Mouse (Mus musculus) left cerebral cortex, adult 2 months (tissue): ENCODE data around the gene Cadps. TPM values are rescaled to one million over a fixed set of nuclear protein-coding genes. Genes with fewer than 3 reads are reported as not detected.

Source experiments
- DNase-seq, 2 experiments: peaks; one replicate each; pipeline ENCODE4 v3.0.0; 2021 to 2022; ENCODE audit warnings: low spot score in 2 of 2, mixed read lengths in 1 of 2; ENCODE audit errors: extremely low spot score in 1 of 2
- H3K27ac ChIP-seq: fragments of 200-600 bp; 2 replicates; pipeline ENCODE4 v1.8.1; 2022
- H3K4me3 ChIP-seq: fragments of 200-600 bp; 2 replicates; pipeline ENCODE4 v1.8.1; 2022
- CTCF ChIP-seq: fragments of 200-600 bp; IDR thresholded peaks from 2 replicates; pipeline ENCODE4 v1.8.1; 2022; ENCODE audit warnings: antibody characterized with exemption, mild to moderate bottlenecking, moderate library complexity
- intact Hi-C: fragments of 180-260 bp; cut with DNase I; formaldehyde crosslinking; loops from one replicate; pipeline ENCODE4 v1.15.1; 2025
- total RNA-seq, 2 experiments: library from RNA; stranded (reverse); gene quantifications; 2 replicates each; pipeline ENCODE4 v1.2.3; 2021

Cadps gene
- total RNA-seq, 2 experiments from 2014 or later = 242 to 245 TPM

DNA sequence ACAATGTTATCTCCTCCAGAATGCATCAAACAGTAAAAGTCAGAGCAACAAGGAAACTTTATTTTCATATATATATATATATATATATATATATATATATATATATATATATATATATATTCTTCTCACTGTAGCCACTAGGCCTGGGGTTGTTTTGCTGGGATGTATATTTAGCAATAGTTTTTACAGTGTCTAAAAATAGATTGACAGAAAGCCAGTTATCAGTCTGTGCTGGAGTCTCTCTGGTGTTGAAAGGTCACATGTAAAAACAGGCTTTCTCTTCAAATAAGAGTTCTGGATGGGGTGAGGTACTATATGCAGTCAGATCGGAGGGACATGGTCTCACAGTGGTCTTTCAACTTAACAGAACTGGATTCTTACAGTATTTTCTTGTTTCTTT, 2.7 kb downstream of the Cadps start:
- no peak overlapping the region for H3K27ac ChIP-seq
- no peak for DNase-seq
- intact Hi-C loops = loop anchor here (5.0 kb wide), 7 partner anchors 138 to 377 kb away; no protein-coding TSS in a partner anchor
- no peak for TF ChIP-seq CTCF
- H3K4me3 ChIP-seq = peak overlapping the region; percentile 89

DNA sequence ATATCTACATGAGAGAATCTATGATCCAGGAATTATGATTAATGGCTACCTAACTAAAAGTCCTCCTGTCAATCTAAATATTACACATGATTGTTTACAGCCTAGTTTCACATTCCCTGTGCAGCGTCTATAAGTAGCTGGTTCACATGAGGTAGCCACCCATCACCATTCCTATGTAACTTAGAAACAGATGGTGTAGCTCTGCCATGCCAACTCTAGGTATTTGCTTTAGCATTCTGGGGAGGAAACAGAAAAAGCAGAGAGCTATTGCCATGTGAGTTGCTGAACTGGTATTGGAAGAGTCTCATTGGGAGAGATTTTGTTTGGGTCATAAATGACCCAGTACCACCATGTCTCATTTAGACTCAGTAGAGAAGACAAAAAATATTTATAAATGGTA, 4.4 kb downstream of the Cadps start:
- TF ChIP-seq CTCF = no peak
- no peak for DNase-seq
- Histone ChIP-seq H3K4me3 (no peak overlapping the region), H3K27ac (no peak overlapping the region)
- intact Hi-C loops = no loop called here

DNA sequence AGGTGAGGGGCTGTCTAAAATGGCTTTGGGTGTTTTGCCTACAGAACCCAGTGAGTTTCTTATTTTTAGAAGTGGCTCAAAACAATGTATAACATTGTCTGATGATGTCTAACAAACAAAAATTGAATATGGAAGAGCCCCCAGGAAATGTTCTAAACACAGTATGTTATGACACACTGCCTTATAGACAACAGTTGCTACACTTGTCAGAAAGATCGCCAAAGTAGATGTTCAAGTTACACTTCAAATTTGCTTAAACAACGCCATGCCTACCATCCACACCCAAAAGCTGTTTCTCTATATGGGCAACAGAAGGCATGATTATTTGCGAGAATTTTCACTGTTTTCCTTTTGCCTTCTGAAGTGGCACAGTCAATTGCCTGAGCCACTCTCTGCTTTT, 10.8 kb downstream of the Cadps start:
- intact Hi-C loops = no loop called here
- no peak for TF ChIP-seq CTCF
- H3K27ac ChIP-seq = no peak overlapping the region

DNA sequence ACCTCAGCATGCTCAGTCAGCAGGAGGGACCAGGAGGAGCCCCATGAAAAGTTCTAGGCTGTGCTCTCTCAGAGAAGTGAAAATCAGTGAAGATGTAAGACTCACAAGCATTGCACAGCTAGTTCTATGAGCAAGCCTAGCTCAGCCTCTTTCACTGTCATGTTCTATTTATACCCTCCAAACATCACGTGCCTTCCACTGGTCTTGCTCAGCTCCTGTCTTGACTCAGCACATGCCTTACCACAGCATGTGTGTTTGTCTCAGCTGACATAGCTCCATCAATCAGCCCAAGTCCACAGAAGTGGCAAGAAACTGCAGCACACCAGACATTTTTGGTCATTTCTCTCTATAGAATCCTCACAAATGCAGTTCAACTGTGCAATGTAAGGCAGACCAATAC, 19.9 kb downstream of the Cadps start:
- H3K27ac ChIP-seq = no peak overlapping the region
- no peak for TF ChIP-seq CTCF
- no peak overlapping the region for H3K4me3 ChIP-seq
- no peak for DNase-seq
- intact Hi-C loops = no loop called here

More for the DNA sequence above, 10.8 kb downstream of the Cadps start:
- H3K4me3 ChIP-seq = no peak overlapping the region
- DNase-seq = no peak

DNA sequence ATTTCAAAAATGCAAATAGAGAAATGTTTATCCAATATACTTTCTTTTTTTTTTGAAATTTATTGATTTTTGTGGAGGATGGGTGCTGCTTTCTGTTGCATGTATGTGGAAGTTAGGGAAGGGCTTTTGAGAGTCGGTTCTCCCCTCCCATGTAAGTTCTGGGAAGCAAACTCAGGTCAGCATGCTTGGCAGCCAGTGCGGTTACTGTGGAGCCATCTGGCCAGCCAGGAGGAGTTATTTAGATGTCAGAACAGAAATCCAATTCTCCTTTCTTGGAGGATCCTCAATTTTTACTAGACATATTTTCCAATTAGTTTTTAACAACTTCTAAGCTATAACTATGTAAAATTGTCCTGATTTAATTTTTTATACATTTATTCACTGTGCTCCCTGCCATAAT, 21.8 kb downstream of the Cadps start:
- Histone ChIP-seq H3K4me3 (no peak overlapping the region), H3K27ac (no peak overlapping the region)
- intact Hi-C loops = no loop called here
- TF ChIP-seq CTCF = no peak
- no peak for DNase-seq

DNA sequence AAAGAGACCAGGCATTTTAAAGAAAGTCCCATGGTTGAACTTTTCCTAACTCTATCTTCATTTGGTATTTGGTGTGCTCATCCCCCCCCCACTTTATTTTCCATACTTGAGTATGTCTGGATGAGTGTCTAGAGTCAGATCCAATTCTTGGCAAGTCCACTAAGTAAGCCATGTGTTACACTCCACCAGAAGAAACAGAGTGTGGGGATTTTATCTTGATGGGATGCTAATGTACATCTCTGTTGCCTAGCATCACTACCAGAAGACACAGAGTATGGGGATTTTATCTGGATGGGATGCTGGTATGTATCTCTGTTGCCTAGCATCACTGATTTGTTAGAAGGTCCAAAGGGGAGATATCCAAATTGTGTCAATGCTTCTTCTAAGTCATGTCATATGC, 24.0 kb downstream of the Cadps start:
- intact Hi-C loops = no loop called here
- no peak for TF ChIP-seq CTCF
- Histone ChIP-seq H3K4me3 (no peak overlapping the region), H3K27ac (no peak overlapping the region)
- no peak for DNase-seq

DNA sequence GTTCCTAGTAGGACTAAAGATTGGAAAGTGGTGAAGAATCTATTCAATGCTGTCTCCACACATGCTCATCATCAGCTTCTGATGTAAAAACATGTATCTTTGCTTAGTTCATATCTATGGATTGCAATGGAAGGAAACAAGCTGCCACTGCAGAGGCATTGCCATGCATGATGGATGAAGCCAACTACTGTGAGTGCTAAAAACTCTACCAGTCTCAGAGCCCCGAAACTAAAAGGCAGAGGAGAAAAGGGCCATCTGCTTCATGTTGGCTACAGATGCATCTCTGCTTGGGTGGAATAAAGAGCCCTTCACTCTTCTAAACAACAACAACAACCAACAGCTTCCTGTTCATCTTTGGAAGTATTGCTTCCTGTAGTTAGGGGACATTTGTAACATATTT, 38.6 kb downstream of the Cadps start:
- intact Hi-C loops = no loop called here

DNA sequence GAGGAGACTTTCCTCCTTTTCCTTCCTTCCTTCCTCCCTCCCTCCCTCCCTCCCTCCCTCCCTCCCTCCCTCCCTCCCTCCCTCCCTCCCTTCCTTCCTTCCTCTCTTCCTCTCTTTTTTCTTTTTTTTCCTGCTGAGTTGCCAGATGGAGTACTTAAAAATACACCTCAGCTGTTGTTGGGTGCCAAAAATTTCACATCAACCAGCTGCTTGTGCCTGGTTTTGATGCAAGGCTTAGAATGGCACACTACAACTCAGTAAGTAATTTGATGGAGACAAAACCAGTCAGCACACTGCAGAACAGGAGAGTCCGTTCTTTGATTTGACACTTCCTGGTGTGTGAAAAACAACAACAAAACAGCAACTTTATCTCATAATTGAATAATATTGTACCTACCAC, 42.9 kb downstream of the Cadps start:
- H3K27ac ChIP-seq = 0 out of 2 replicates have a peak overlapping the region, but pooled peaks have one; percentile 4
- no peak for TF ChIP-seq CTCF
- intact Hi-C loops = no loop called here
- DNase-seq = no peak
- no peak overlapping the region for H3K4me3 ChIP-seq

More for the DNA sequence above, 38.6 kb downstream of the Cadps start:
- no peak for DNase-seq
- no peak for TF ChIP-seq CTCF
- Histone ChIP-seq H3K27ac (no peak overlapping the region), H3K4me3 (no peak overlapping the region)

DNA sequence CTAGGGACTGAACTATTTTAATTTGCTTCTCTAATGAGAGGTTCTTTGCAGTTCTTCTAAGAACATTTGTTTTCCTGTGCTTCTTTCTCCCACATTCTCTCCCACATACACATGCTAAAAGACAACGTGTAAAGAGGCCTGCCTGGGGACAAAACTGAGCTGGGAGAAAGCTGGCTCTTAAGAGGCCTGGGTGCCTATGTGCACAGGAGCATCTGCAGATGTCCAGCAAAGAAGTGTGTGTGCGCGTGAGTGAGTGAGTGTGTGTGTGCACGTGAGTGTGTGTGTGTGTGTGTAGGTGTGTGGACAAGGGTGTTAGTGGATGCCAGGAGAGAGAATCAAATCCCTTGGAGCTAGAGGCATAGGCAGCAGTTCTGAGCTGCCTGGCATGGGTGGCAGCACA, 44.9 kb downstream of the Cadps start:
- intact Hi-C loops = loop anchor here (2.0 to 5.0 kb wide), 2 partner anchors 45 to 254 kb away; partner anchors contain the start of gene Cadps
- peak; percentile 20 to 38 for DNase-seq
- TF ChIP-seq CTCF = no peak
- Histone ChIP-seq H3K4me3 (no peak overlapping the region), H3K27ac (peak overlapping the region; percentile 70; the same call in 1 of the 2 replicates)

DNA sequence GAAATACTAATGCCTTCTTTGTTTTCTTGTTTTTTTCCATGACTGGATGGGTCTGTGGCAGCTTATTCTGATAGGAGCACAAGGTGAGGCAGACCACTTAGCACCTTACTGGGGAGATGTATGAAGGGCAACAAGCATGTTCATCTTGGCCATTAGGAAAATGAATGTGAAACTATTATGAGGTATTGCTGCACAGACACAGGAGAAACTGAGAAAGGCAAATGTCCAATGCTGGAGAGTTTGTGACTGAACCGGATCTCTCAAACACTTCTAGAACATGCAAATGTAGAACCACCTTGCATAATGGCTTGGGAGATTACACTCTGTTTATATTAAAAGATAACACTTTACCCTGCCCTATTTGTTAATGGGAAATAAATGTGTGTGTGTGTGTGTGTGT, 54.0 kb downstream of the Cadps start:
- H3K27ac ChIP-seq = no peak overlapping the region
- H3K4me3 ChIP-seq = no peak overlapping the region
- TF ChIP-seq CTCF = no peak
- DNase-seq = no peak
- intact Hi-C loops = no loop called here

DNA sequence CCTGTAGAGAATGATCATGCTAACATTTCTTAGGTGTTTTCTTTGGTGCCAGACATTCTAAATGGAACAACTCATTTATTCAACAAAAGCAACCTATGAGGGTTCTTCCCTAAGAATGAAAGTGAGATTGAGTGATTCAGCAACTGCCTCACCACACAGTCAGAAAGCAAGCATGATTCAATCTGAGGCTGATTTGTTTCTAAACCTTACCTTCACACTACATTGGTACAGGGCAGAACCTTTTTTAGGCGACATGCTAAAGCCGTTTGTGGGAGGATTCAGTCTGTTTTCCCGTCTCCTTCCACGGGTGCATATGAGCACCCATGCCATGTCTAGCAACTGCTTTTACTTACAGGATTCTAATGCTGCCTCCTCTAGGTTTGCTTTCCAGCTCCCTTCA, 69.6 kb downstream of the Cadps start:
- no peak for DNase-seq
- H3K27ac ChIP-seq = peak overlapping the region; percentile 26
- no peak for TF ChIP-seq CTCF
- H3K4me3 ChIP-seq = no peak overlapping the region
- intact Hi-C loops = loop anchor here (5.0 kb wide), 1 partner anchor 61 kb away; no protein-coding TSS in a partner anchor

DNA sequence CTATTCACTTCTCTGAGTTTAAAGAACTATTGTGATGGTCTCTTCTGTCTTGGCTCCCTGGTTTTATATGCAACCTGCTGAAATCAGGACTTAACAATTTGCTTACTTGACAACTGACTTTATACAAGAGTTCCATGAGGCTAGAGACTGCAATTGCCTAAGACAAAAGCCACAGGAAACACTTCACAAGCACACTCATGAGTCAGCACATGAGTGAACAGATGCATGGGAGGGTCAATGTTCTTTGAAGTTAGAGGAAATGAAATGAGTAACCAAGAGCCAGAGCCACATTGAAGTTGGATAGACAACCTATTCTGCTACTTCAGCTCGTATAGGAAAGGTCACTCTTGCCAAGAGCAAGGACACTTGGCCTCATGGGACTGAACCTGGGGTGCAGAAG, 71.1 kb downstream of the Cadps start:
- no peak overlapping the region for H3K27ac ChIP-seq
- DNase-seq = no peak
- no peak for TF ChIP-seq CTCF
- intact Hi-C loops = loop anchor here (5.0 kb wide), 1 partner anchor 60 kb away; no protein-coding TSS in a partner anchor
- H3K4me3 ChIP-seq = no peak overlapping the region

DNA sequence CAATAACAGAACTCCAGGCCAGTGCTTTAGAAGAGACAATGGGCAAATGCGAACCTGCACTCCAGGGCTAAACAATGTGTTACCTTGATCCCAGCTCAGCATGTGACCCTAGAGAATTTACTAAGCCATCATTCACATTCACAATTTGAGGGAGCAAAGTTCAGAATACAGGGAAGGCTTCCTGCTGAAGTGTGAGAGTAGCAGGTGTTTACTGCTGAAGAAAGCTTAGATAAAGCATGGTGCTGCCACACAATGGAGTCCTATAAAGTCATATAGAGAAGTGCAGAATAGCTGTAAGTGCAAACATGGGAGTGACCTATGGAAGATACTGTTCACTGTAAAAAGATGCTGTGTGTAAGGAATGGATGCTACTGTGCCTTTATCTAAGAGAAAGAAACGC, 91.9 kb downstream of the Cadps start:
- DNase-seq = no peak
- H3K4me3 ChIP-seq = no peak overlapping the region
- no peak for TF ChIP-seq CTCF
- no peak overlapping the region for H3K27ac ChIP-seq
- intact Hi-C loops = no loop called here
